Mouse (Mus musculus) neural tube, embryonic 15.5 days (tissue): ENCODE data around the gene Wdsub1. TPM values are rescaled to one million over a fixed set of nuclear protein-coding genes. Genes with fewer than 3 reads are reported as not detected.

ENCODE experiments used
- ATAC-seq: fragments of 200-750 bp; cut with Nextera tagmentation; 2 replicates; pipeline ENCODE4 v1.8.0; 2017; ENCODE audit warnings: mild to moderate bottlenecking, moderate TSS enrichment, moderate library complexity; ENCODE audit not compliant: low FRiP score
- H3K27ac ChIP-seq: fragments of 300-500 bp; sonication (generic); replicated peaks from 2 replicates; pipeline ENCODE4 v1.5.1; 2015; ENCODE audit warnings: mild to moderate bottlenecking, inconsistent platforms
- H3K27me3 ChIP-seq: fragments of 300-500 bp; sonication (generic); replicated peaks from 2 replicates; pipeline ENCODE4 v1.6.1; 2015; ENCODE audit warnings: inconsistent platforms
- H3K36me3 ChIP-seq: fragments of 300-500 bp; sonication (generic); 2 replicates; pipeline ENCODE4 v1.6.1; 2015; ENCODE audit warnings: inconsistent platforms
- H3K4me1 ChIP-seq: fragments of 300-500 bp; sonication (generic); 2 replicates; pipeline ENCODE4 v1.6.1; 2015; ENCODE audit warnings: inconsistent platforms
- H3K4me2 ChIP-seq: fragments of 300-500 bp; sonication (generic); 2 replicates; pipeline ENCODE4 v1.6.1; 2015; ENCODE audit warnings: inconsistent platforms, mild to moderate bottlenecking, moderate library complexity
- H3K4me3 ChIP-seq: fragments of 300-500 bp; sonication (generic); replicated peaks from 2 replicates; pipeline ENCODE4 v1.5.1; 2015; ENCODE audit warnings: mild to moderate bottlenecking, inconsistent platforms
- H3K9ac ChIP-seq: fragments of 300-500 bp; sonication (generic); replicated peaks from 2 replicates; pipeline ENCODE4 v1.6.1; 2015; ENCODE audit warnings: mild to moderate bottlenecking, inconsistent platforms
- H3K9me3 ChIP-seq: fragments of 300-500 bp; sonication (generic); replicated peaks from 2 replicates; pipeline ENCODE4 v1.6.1; 2016; ENCODE audit warnings: inconsistent platforms
- WGBS: fragments of 180-500 bp; shearing (Covaris S2); methylation state at CpG from one replicate; pipeline ENCODE4 v1.1.7; 2015; ENCODE audit warnings: mixed read lengths; 5-methylcytosine and 5-hydroxymethylcytosine counted together
- polyA plus RNA-seq: library from polyadenylated mRNA; unstranded; fragments of >200 nt; fragmentation: Nextera tagmentation; extraction: Ambion mirVana; gene quantifications from 2 replicates; pipeline ENCODE4 v1.2.1, GENCODE M21; 2015

Wdsub1 gene
- polyA plus RNA-seq, 1 experiment from 2014 or later = 15.9 TPM

DNA sequence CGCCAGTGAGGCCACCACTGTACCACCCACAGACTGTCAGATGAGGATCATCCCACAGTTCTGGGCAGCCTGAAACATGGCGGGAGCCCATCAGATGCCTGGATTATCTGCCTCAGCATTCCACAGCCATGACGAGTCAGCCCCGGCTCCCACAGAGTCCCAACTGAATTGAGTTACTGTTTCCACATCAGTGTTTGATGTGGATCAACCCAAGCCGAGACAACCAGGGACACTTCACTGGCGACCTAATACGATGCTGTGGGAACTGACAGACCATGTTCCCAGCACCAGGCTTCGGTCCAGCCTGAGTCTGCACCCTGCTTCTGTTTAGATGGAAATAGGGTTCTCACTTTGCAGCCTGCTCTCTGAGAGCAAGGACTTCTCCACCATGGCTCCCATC, 58.1 kb downstream of the Wdsub1 start:
- Histone ChIP-seq H3K4me3 (no peak overlapping the region), H3K9me3 (no peaks in the 10 kb centered on the region), H3K4me1 (peaks cover 20% of the 10 kb centered on the region), H3K4me2 (no peak overlapping the region), H3K27me3 (no peaks in the 10 kb centered on the region), H3K27ac (no peak overlapping the region), H3K9ac (no peak overlapping the region), H3K36me3 (no peaks in the 10 kb centered on the region)
- whole genome bisulfite sequencing = 78% methylated on average over 8 of the region's 8 CpGs
- ATAC-seq = no peak

DNA sequence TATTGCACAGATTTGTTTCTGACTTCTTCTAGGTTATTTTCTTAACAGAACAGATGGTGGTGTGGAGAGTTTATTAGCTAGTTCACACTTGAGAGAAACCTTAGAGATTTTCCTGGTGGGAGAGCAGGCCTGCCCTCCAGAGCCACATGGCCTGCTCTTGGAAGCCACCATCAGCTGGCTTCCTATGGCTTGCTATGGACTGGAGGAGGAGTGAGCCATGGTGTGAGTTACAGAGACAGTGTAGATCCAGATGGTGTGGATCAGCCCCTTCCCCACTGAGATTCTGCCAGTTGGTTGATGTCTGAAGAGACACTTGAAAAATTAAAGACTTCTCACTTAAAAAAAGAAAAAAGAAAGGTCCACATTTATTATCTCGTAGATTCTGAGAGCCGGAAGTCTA, 61.3 kb downstream of the Wdsub1 start:
- Histone ChIP-seq H3K4me1 (peaks cover 14% of the 10 kb centered on the region), H3K36me3 (no peaks in the 10 kb centered on the region), H3K9ac (no peak overlapping the region), H3K27me3 (no peaks in the 10 kb centered on the region), H3K4me3 (no peak overlapping the region), H3K27ac (no peak overlapping the region), H3K4me2 (no peak overlapping the region), H3K9me3 (no peaks in the 10 kb centered on the region)
- ATAC-seq = no peak
- WGBS = 89% methylated on average over 2 of the region's 2 CpGs

DNA sequence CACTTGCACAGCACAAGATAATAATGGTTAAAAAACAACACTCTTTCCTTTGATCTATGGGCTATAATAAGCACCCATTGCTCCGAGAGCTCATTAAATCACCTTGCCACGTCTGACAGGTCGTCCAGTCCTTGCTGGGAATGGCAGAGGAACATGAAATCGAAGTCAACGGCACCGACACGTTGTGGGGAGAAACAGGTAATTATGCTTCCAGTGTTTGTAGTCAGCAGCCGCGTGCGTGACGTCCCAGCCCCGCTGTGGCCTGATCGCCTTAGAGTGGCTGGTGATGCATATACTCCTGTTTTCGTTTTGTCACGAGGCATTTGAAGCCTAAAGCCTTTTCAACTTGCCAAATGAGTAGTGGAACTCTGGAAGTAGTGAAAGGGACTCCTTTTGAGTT, 62.3 kb downstream of the Wdsub1 start:
- WGBS = 50% methylated on average over 15 of the region's 15 CpGs
- peak; percentile 22; the same call in 1 of the 2 replicates for ATAC-seq

DNA sequence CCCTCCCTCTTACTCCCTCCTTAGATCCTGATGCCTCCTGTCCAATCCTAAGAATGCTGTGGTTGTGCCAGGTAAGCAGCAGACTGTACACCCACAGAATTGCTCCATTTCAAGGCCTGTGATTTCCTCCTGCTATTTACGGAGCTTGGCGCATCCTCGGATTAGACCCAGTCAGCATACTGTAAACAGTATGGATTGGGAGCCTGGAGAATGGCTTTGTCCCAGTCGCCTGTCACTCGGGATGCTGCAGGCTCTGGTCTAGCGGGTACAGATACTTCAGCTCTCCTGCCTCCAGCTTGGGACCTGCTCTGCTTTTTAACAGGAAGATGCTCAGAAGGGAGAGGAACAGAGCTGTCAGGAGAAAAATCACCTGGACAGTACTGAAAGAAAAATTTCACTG, 63.0 kb downstream of the Wdsub1 start:
- ATAC-seq = peak; percentile 50; the same call in 1 of the 2 replicates
- H3K4me1 ChIP-seq = peaks cover 11% of the 10 kb centered on the region
- 75% methylated on average over 6 of the region's 6 CpGs for WGBS
- peak overlapping the region; percentile 52 for H3K27ac ChIP-seq
- no peaks in the 10 kb centered on the region for H3K27me3 ChIP-seq
- no peak overlapping the region for H3K9ac ChIP-seq
- no peaks in the 10 kb centered on the region for H3K36me3 ChIP-seq
- H3K4me3 ChIP-seq = no peak overlapping the region
- H3K4me2 ChIP-seq = no peak overlapping the region
- no peaks in the 10 kb centered on the region for H3K9me3 ChIP-seq

More for the DNA sequence above, 62.3 kb downstream of the Wdsub1 start:
- H3K9ac ChIP-seq = no peak overlapping the region
- no peaks in the 10 kb centered on the region for H3K27me3 ChIP-seq
- no peak overlapping the region for H3K4me3 ChIP-seq
- H3K9me3 ChIP-seq = no peaks in the 10 kb centered on the region
- H3K4me2 ChIP-seq = no peak overlapping the region
- no peaks in the 10 kb centered on the region for H3K36me3 ChIP-seq
- H3K4me1 ChIP-seq = peaks cover 14% of the 10 kb centered on the region
- H3K27ac ChIP-seq = no peak overlapping the region

DNA sequence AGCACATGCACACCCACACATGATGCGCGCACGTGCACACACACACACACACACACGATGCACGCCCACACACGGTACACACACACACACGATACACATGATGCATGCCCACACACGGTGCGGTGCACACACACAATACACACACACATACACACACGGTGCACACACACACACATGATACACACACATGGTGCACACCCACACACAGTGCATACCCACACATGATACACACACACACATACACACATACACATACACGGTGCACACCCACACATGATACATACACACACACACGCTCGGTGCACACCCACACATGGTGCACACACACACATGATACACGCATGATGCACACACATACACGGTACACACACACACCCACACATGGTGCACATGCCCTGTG, 63.7 kb downstream of the Wdsub1 start:
- Histone ChIP-seq H3K4me1 (peaks cover 8% of the 10 kb centered on the region), H3K9me3 (no peaks in the 10 kb centered on the region), H3K27ac (no peak overlapping the region), H3K9ac (no peak overlapping the region), H3K4me2 (no peak overlapping the region), H3K27me3 (no peaks in the 10 kb centered on the region), H3K36me3 (no peaks in the 10 kb centered on the region), H3K4me3 (no peak overlapping the region)
- 0 out of 2 replicates have a peak, but pooled peaks have one; percentile 9 for ATAC-seq
- WGBS = 97% methylated on average over 15 of the region's 15 CpGs

DNA sequence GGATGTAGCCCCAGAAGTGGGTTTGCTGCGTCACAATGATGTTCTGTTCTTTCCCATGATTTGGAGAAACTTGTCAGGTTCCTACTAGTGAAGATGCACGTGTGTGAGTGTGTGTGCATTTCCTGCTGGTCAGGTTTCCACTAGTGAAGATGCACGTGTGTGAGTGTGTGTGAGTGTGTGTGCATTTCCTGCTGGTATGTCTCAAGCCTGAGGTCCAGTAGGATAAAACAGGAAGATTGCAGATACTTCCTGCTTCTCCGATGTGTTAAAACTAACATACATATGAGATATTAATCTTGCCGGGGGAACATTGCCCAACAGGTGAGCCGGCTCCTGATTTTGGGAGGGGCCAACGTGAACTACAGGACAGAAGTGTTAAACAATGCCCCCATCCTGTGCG, 67.4 kb downstream of the Wdsub1 start:
- Histone ChIP-seq H3K4me1 (peaks cover 17% of the 10 kb centered on the region), H3K4me2 (no peak overlapping the region), H3K27me3 (no peaks in the 10 kb centered on the region), H3K36me3 (no peaks in the 10 kb centered on the region), H3K9ac (no peak overlapping the region), H3K9me3 (no peaks in the 10 kb centered on the region), H3K4me3 (no peak overlapping the region), H3K27ac (no peak overlapping the region)
- 92% methylated on average over 8 of the region's 8 CpGs for WGBS
- ATAC-seq = no peak

DNA sequence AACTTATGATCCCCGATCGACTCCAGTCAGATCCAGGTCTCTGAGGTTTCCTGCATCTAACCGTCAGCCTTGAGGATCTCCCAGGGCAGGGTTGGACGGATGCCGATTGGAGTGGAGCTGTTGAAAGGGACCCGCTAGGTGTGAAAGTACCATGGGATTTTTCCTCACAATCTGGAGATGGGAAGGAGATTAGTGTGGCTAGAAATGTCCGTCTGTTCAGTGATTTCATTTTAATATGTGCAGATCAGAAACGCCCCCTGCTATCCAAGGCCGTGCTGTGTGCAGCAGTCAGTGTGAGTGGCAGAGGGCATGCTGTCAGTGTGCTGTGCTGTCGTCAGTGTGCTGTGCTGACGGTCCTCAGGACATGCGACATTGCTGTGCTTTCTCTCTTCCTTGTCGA, 68.9 kb downstream of the Wdsub1 start:
- no peak; the same call in 1 of the 2 replicates for ATAC-seq
- H3K4me2 ChIP-seq = no peak overlapping the region
- H3K4me1 ChIP-seq = 0 out of 2 replicates have a peak, but pooled peaks cover 10% of the 10 kb centered on the region
- H3K27me3 ChIP-seq = no peaks in the 10 kb centered on the region
- WGBS = 83% methylated on average over 13 of the region's 13 CpGs
- H3K4me3 ChIP-seq = no peak overlapping the region
- no peaks in the 10 kb centered on the region for H3K9me3 ChIP-seq
- no peak overlapping the region for H3K9ac ChIP-seq
- no peaks in the 10 kb centered on the region for H3K36me3 ChIP-seq
- no peak overlapping the region for H3K27ac ChIP-seq

DNA sequence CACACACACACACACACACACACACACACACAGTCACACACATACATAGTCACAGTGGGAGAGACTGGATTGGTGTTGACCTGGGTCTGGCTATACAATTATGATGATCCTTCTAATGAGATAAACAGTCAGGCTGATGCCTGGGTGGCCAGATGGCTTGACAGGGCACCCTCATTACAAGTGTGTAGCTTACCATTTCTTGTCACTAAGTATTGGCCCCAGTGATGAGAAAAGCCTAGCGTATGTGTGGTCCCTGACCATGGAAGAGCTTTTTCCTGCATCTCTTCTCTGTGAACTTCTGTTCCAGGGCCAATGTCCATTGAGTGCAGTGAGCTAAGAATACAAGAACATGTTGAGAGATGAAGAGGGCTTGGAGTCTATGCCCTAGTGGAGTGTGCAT, 69.8 kb downstream of the Wdsub1 start:
- ATAC-seq = no peak

DNA sequence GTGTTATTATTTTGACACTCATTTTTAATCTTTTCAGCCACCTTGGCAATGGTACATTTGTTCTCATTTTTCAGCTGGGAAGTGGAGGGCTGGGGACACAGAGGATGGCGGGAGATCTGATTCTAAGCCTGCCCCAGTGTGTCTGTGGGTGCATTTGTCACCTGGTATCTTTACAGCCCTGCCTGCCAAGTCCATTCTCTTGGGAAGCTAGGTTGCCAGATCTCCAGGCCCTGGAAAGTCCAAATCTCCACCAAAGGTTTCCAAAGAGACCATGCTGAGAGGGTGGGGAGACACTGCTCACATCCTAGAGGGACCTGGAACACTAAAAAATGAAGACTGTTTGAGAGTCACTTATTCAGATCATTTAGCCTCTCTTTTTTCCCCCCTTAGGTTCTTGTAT, 71.1 kb downstream of the Wdsub1 start:
- Histone ChIP-seq H3K9ac (no peak overlapping the region), H3K27ac (no peak overlapping the region), H3K4me1 (0 out of 2 replicates have a peak, but pooled peaks cover 10% of the 10 kb centered on the region), H3K27me3 (no peaks in the 10 kb centered on the region), H3K4me2 (no peak overlapping the region), H3K4me3 (no peak overlapping the region), H3K36me3 (no peaks in the 10 kb centered on the region), H3K9me3 (no peaks in the 10 kb centered on the region)
- ATAC-seq = no peak
- WGBS = 63% methylated on average over 1 of the region's 1 CpGs

More for the DNA sequence above, 69.8 kb downstream of the Wdsub1 start:
- H3K9ac ChIP-seq = no peak overlapping the region
- no peak overlapping the region for H3K4me3 ChIP-seq
- no peaks in the 10 kb centered on the region for H3K36me3 ChIP-seq
- H3K9me3 ChIP-seq = no peaks in the 10 kb centered on the region
- 0 out of 2 replicates have a peak, but pooled peaks cover 10% of the 10 kb centered on the region for H3K4me1 ChIP-seq
- WGBS = 100% methylated on average over 1 of the region's 1 CpGs
- no peak overlapping the region for H3K27ac ChIP-seq
- no peak overlapping the region for H3K4me2 ChIP-seq
- H3K27me3 ChIP-seq = no peaks in the 10 kb centered on the region

DNA sequence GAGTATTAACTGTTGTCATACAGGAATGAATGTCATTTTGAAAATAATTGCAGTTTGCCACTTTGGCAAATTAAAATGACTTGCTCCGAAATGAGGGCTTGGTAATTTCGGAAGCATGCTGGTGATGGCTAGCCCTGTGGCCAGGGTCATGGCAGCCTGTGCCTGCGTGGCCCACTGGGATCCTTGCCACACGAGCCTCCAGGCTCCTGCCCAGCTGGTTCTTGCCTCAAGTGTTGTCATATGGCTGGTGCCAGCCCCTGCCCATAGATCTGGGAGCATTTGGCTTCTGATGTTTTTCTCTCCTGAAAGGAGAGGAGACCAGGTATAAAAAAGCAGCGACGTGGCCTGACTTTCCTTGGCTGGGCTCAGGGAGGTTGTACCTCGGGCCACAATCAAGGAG, 72.4 kb downstream of the Wdsub1 start:
- ATAC-seq = no peak
- WGBS = 72% methylated on average over 7 of the region's 7 CpGs
- H3K4me2 ChIP-seq = no peak overlapping the region
- no peaks in the 10 kb centered on the region for H3K9me3 ChIP-seq
- H3K9ac ChIP-seq = no peak overlapping the region
- H3K27ac ChIP-seq = no peak overlapping the region
- H3K4me3 ChIP-seq = no peak overlapping the region
- no peaks in the 10 kb centered on the region for H3K36me3 ChIP-seq
- 0 out of 2 replicates have a peak, but pooled peaks cover 10% of the 10 kb centered on the region for H3K4me1 ChIP-seq
- H3K27me3 ChIP-seq = no peaks in the 10 kb centered on the region

DNA sequence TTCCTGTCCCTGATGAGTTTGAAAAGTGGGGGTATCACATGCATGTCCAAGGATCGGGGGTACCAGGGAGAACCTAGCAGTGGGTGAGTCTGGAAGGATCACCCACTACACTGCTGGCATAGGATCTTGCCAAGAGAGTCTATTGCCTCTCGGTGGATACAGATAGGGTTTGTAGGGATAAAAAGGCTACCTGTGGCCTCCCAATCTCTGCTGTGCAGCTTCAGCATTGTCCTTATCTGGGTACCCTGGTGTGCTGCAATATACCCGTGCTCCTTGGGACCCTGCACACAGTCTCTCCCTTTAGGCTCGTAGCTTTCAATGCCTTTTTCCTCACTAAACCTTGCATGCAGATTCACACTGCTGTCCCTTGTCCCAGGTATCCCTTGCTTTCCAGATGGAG, 73.8 kb downstream of the Wdsub1 start:
- 91% methylated on average over 4 of the region's 4 CpGs for WGBS
- no peak for ATAC-seq
- no peak overlapping the region for H3K4me2 ChIP-seq
- no peak overlapping the region for H3K9ac ChIP-seq
- no peaks in the 10 kb centered on the region for H3K9me3 ChIP-seq
- H3K4me3 ChIP-seq = no peak overlapping the region
- no peaks in the 10 kb centered on the region for H3K27me3 ChIP-seq
- H3K4me1 ChIP-seq = 0 out of 2 replicates have a peak, but pooled peaks cover 10% of the 10 kb centered on the region
- H3K27ac ChIP-seq = no peak overlapping the region
- H3K36me3 ChIP-seq = no peaks in the 10 kb centered on the region

DNA sequence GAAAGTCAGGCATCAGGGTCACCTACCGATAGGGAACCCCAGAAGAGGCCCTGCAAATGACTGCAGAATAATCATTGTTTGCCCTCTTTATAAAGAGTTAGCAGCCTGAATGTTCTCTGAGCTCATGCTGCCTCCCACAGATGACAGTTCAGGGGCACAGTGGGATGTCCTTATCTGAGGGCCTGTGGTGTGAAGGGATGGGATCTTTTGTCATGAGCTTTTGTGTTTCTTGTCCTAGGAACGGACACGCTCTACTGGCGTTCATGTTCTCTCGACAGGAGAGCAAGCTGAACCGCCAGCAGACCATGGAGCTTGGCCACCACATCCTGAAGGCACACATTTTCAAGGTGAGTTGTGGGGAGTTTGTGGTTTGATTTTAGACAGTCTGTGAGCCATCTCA, 76.4 kb downstream of the Wdsub1 start:
- no peak overlapping the region for H3K9ac ChIP-seq
- no peaks in the 10 kb centered on the region for H3K27me3 ChIP-seq
- no peak overlapping the region for H3K4me2 ChIP-seq
- no peaks in the 10 kb centered on the region for H3K36me3 ChIP-seq
- WGBS = 53% methylated on average over 6 of the region's 6 CpGs
- no peak for ATAC-seq
- H3K9me3 ChIP-seq = no peaks in the 10 kb centered on the region
- 0 out of 2 replicates have a peak, but pooled peaks cover 5% of the 10 kb centered on the region for H3K4me1 ChIP-seq
- no peak overlapping the region for H3K4me3 ChIP-seq
- no peak overlapping the region for H3K27ac ChIP-seq

DNA sequence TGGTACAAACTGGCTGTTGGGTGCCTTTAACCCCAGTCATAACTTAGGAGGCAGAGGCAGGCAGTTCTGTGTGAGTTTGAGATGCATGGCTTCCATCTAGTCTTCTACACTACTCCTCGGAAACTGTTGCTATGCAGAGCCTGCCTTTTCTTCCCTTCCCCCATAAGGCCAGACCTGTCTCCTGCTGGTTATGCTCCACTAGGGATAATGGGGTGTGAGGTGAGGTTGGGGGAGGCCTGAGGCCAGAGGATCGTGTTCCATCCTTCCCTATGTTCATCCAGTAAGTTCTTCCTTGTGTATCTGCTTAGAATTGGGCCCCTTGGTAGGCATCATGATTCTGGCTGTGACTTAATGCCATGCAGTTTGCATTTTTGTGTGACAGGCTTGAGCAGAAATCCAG, 76.8 kb downstream of the Wdsub1 start:
- no peaks in the 10 kb centered on the region for H3K9me3 ChIP-seq
- 42% methylated on average over 2 of the region's 2 CpGs for WGBS
- no peak overlapping the region for H3K4me3 ChIP-seq
- no peak overlapping the region for H3K9ac ChIP-seq
- 0 out of 2 replicates have a peak, but pooled peaks cover 3% of the 10 kb centered on the region for H3K4me1 ChIP-seq
- H3K27ac ChIP-seq = no peak overlapping the region
- no peak for ATAC-seq
- no peak overlapping the region for H3K4me2 ChIP-seq
- H3K27me3 ChIP-seq = no peaks in the 10 kb centered on the region
- no peaks in the 10 kb centered on the region for H3K36me3 ChIP-seq
